Mouse (Mus musculus): ENCODE measurements around the gene Slc35d2. TPM values are rescaled to one million over a fixed set of nuclear protein-coding genes. Genes with fewer than 3 reads are reported as not detected.
"Not testable (repeated sequence)": the region's sequence is repeated elsewhere in the genome, so short reads cannot be mapped to it uniquely, and the experiment has no call there.

The Slc35d2 gene
- polyA plus RNA-seq, 1 experiment from 2014 or later, result 6.8 TPM

GRCm38 (mm10) chr13:64081012-64081919 is 47.9 kb downstream of the Slc35d2 start:
- 50% methylated on average over 16 of the region's 16 CpGs for WGBS
- Histone ChIP-seq H3K4me3 (ENCODE audit: low read length) (no peak overlapping the region), H3K36me3 (ENCODE audit: control insufficient read depth, insufficient read depth, low read length) (no peaks in the 10 kb centered on the region), H3K4me1 (ENCODE audit: control insufficient read depth, insufficient read depth, low read length) (no peaks in the 10 kb centered on the region), H3K27ac (ENCODE audit: low read length) (no peak overlapping the region), H3K27me3 (replicated peaks; ENCODE audit: control insufficient read depth, insufficient read depth, low read length) (no peaks in the 10 kb centered on the region), H3K4me2 (ENCODE audit: low read depth, low read length) (no peak overlapping the region), H3K9ac (ENCODE audit: low read depth, low read length) (no peak overlapping the region), H3K9me3 (ENCODE audit: control insufficient read depth, low read length) (no peaks in the 10 kb centered on the region)
- no peak for ATAC-seq

- Histone ChIP-seq H3K4me1 (ENCODE audit: control insufficient read depth, insufficient read depth, low read length) (no peaks in the 10 kb centered on the region), H3K9me3 (ENCODE audit: control insufficient read depth, low read length) (no peaks in the 10 kb centered on the region), H3K9ac (ENCODE audit: low read depth, low read length) (no peak overlapping the region), H3K4me3 (ENCODE audit: low read length) (no peak overlapping the region), H3K36me3 (ENCODE audit: control insufficient read depth, insufficient read depth, low read length) (no peaks in the 10 kb centered on the region), H3K27ac (ENCODE audit: low read length) (no peak overlapping the region), H3K27me3 (replicated peaks; ENCODE audit: control insufficient read depth, insufficient read depth, low read length) (no peaks in the 10 kb centered on the region), H3K4me2 (ENCODE audit: low read depth, low read length) (no peak overlapping the region)
- no peak for ATAC-seq
- 83% methylated on average over 5 of the region's 5 CpGs for WGBS
Measured at GRCm38 (mm10) chr13:64077591-64077990, 51.6 kb downstream of the Slc35d2 start.

GRCm38 (mm10) chr13:64076074-64076473 is 53.1 kb downstream of the Slc35d2 start:
- Histone ChIP-seq H3K4me2 (ENCODE audit: low read depth, low read length) (no peak overlapping the region), H3K4me1 (ENCODE audit: control insufficient read depth, insufficient read depth, low read length) (no peaks in the 10 kb centered on the region), H3K9ac (ENCODE audit: low read depth, low read length) (no peak overlapping the region), H3K27me3 (replicated peaks; ENCODE audit: control insufficient read depth, insufficient read depth, low read length) (no peaks in the 10 kb centered on the region), H3K36me3 (ENCODE audit: control insufficient read depth, insufficient read depth, low read length) (no peaks in the 10 kb centered on the region), H3K4me3 (ENCODE audit: low read length) (no peak overlapping the region), H3K27ac (ENCODE audit: low read length) (no peak overlapping the region), H3K9me3 (ENCODE audit: control insufficient read depth, low read length) (no peaks in the 10 kb centered on the region)
- ATAC-seq, result no peak
- 84% methylated on average over 4 of the region's 4 CpGs for WGBS

DNA sequence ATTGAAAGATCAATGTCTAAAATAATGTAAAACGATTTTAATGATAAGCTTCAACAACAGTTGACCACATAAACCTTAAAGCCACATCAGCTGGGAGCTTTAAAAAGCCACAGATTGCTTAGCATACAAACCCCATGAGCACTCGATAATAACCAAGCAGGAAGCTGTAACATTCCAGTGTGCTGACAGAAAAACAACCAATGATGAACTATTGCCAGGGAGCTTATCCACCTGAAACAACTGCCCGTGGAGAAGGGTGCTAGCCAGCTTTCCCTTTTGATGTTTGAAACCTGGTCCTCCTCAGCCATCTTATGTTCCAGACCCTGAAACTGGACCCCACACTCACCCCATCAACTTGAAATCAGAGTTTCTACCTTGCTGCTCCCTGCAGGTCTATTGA is 62.5 kb downstream of the Slc35d2 start:
- Histone ChIP-seq H3K4me2 (ENCODE audit: low read depth, low read length) (no peak overlapping the region), H3K36me3 (ENCODE audit: control insufficient read depth, insufficient read depth, low read length) (no peaks in the 10 kb centered on the region), H3K4me1 (ENCODE audit: control insufficient read depth, insufficient read depth, low read length) (no peaks in the 10 kb centered on the region), H3K9me3 (ENCODE audit: control insufficient read depth, low read length) (no peaks in the 10 kb centered on the region), H3K9ac (ENCODE audit: low read depth, low read length) (no peak overlapping the region), H3K4me3 (ENCODE audit: low read length) (no peak overlapping the region), H3K27ac (ENCODE audit: low read length) (no peak overlapping the region), H3K27me3 (replicated peaks; ENCODE audit: control insufficient read depth, insufficient read depth, low read length) (no peaks in the 10 kb centered on the region)
- 27% methylated on average over 3 of the region's 3 CpGs for WGBS
- no peak for ATAC-seq

- Histone ChIP-seq H3K9me3 (ENCODE audit: control insufficient read depth, low read length) (no peaks in the 10 kb centered on the region), H3K4me3 (ENCODE audit: low read length) (no peak overlapping the region), H3K27me3 (replicated peaks; ENCODE audit: control insufficient read depth, insufficient read depth, low read length) (no peaks in the 10 kb centered on the region), H3K4me1 (ENCODE audit: control insufficient read depth, insufficient read depth, low read length) (no peaks in the 10 kb centered on the region), H3K27ac (ENCODE audit: low read length) (no peak overlapping the region), H3K9ac (ENCODE audit: low read depth, low read length) (no peak overlapping the region), H3K36me3 (ENCODE audit: control insufficient read depth, insufficient read depth, low read length) (no peaks in the 10 kb centered on the region), H3K4me2 (ENCODE audit: low read depth, low read length) (no peak overlapping the region)
- ATAC-seq, result no peak
Measured at GRCm38 (mm10) chr13:64064276-64064675, 64.9 kb downstream of the Slc35d2 start.

GRCm38 (mm10) chr13:64060935-64061506 is 68.1 kb downstream of the Slc35d2 start:
- ATAC-seq, result no peak
- Histone ChIP-seq H3K27me3 (replicated peaks; ENCODE audit: control insufficient read depth, insufficient read depth, low read length) (no peaks in the 10 kb centered on the region), H3K4me1 (ENCODE audit: control insufficient read depth, insufficient read depth, low read length) (no peaks in the 10 kb centered on the region), H3K9ac (ENCODE audit: low read depth, low read length) (no peak overlapping the region), H3K4me3 (ENCODE audit: low read length) (no peak overlapping the region), H3K27ac (ENCODE audit: low read length) (no peak overlapping the region), H3K4me2 (ENCODE audit: low read depth, low read length) (no peak overlapping the region), H3K36me3 (ENCODE audit: control insufficient read depth, insufficient read depth, low read length) (no peaks in the 10 kb centered on the region), H3K9me3 (ENCODE audit: control insufficient read depth, low read length) (no peaks in the 10 kb centered on the region)
- WGBS, result 81% methylated on average over 5 of the region's 5 CpGs

- peak; percentile 95 for ATAC-seq
- Histone ChIP-seq H3K9me3 (ENCODE audit: control insufficient read depth, low read length) (peaks cover 13% of the 10 kb centered on the region; the same call in 1 of the 2 replicates), H3K27me3 (replicated peaks; ENCODE audit: control insufficient read depth, insufficient read depth, low read length) (no peaks in the 10 kb centered on the region), H3K27ac (ENCODE audit: low read length) (no peak overlapping the region), H3K4me2 (ENCODE audit: low read depth, low read length) (no peak overlapping the region), H3K4me1 (ENCODE audit: control insufficient read depth, insufficient read depth, low read length) (no peaks in the 10 kb centered on the region), H3K9ac (ENCODE audit: low read depth, low read length) (no peak overlapping the region), H3K36me3 (ENCODE audit: control insufficient read depth, insufficient read depth, low read length) (no peaks in the 10 kb centered on the region), H3K4me3 (ENCODE audit: low read length) (no peak overlapping the region)
- WGBS, result 53% methylated on average over 1 of the region's 1 CpGs
Measured at GRCm38 (mm10) chr13:64053959-64054358, 75.2 kb downstream of the Slc35d2 start.

DNA sequence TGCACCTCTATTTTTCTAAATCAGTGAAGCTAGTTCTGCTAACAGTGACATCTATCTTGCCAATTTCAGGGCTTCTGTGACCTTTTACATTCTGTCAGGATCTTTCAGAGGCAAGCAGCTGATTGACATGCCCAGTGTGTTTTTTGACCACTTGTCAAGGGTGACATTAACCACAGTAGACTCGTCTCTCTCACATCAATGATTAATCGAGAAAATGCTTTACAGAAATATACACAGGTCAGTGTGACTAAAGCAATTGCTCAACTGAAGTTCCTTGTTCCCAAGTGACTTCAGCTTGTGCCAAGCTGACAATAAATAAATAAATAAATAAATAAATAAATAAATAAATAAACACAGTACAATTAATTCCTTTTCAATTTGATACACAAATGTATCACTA is 76.9 kb downstream of the Slc35d2 start:
- not testable (repeated sequence) for H3K27ac ChIP-seq (ENCODE audit: low read length); H3K4me1 ChIP-seq (ENCODE audit: control insufficient read depth, insufficient read depth, low read length); H3K27me3 ChIP-seq (replicated peaks; ENCODE audit: control insufficient read depth, insufficient read depth, low read length); H3K36me3 ChIP-seq (ENCODE audit: control insufficient read depth, insufficient read depth, low read length); H3K4me3 ChIP-seq (ENCODE audit: low read length); H3K9ac ChIP-seq (ENCODE audit: low read depth, low read length); H3K4me2 ChIP-seq (ENCODE audit: low read depth, low read length); ATAC-seq
- WGBS, result 84% methylated on average over 2 of the region's 2 CpGs
- H3K9me3 ChIP-seq (ENCODE audit: control insufficient read depth, low read length), result peaks cover 13% of the 10 kb centered on the region; the same call in 1 of the 2 replicates

DNA sequence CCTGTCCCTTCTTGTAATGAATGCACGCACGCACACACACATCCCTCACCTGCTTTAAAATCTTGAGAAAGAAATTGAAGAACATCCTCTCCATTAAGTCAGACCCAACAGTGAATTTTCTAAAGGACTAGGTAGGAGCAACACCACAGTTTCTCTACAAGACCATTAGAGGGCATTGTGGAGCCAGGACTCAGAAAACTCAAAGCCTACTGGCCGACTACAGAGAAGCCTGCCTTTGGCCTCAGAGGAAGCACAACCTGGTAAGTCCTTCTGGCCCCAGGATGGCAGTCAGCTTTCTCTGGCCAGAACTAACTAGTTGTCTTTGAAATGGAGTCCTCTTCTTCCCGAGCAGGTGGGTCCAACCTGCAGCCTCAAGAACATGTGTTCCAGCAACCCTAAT is 78.3 kb downstream of the Slc35d2 start:
- WGBS, result 74% methylated on average over 4 of the region's 4 CpGs
- Histone ChIP-seq H3K9me3 (ENCODE audit: control insufficient read depth, low read length) (peaks cover 13% of the 10 kb centered on the region; the same call in 1 of the 2 replicates), H3K27me3 (replicated peaks; ENCODE audit: control insufficient read depth, insufficient read depth, low read length) (no peaks in the 10 kb centered on the region), H3K4me3 (ENCODE audit: low read length) (no peak overlapping the region), H3K4me1 (ENCODE audit: control insufficient read depth, insufficient read depth, low read length) (no peaks in the 10 kb centered on the region), H3K36me3 (ENCODE audit: control insufficient read depth, insufficient read depth, low read length) (no peaks in the 10 kb centered on the region), H3K9ac (ENCODE audit: low read depth, low read length) (no peak overlapping the region), H3K4me2 (ENCODE audit: low read depth, low read length) (no peak overlapping the region), H3K27ac (ENCODE audit: low read length) (no peak overlapping the region)
- no peak for ATAC-seq

Data from intestine, embryonic 16.5 days (tissue).